Mouse (Mus musculus) stomach, postnatal 0 days (tissue): Measurements from ENCODE around the gene Krtap11-1. TPM values are rescaled to one million over a fixed set of nuclear protein-coding genes. Genes with fewer than 3 reads are reported as not detected.

Source experiments
- ATAC-seq: fragments of 200-750 bp; cut with Nextera tagmentation; 2 replicates; pipeline ENCODE4 v1.8.0; 2017; ENCODE audit not compliant: low FRiP score, low TSS enrichment
- DNase-seq: peaks from one replicate; pipeline ENCODE4 v3.0.0-alpha.2; 2016; ENCODE audit warnings: low spot score
- H3K27ac ChIP-seq: fragments of 300-500 bp; sonication (generic); replicated peaks from 2 replicates; pipeline ENCODE4 v1.5.1; 2014; ENCODE audit warnings: mild to moderate bottlenecking, control low read depth
- H3K27me3 ChIP-seq: fragments of 300-500 bp; sonication (generic); 2 replicates; pipeline ENCODE4 v1.6.1; 2014; ENCODE audit warnings: low read length; ENCODE audit not compliant: control insufficient read depth, insufficient read depth
- H3K36me3 ChIP-seq: fragments of 300-500 bp; sonication (generic); 2 replicates; pipeline ENCODE4 v1.6.1; 2014; ENCODE audit warnings: low read length, mixed read lengths; ENCODE audit not compliant: control insufficient read depth, insufficient read depth
- H3K4me1 ChIP-seq: fragments of 300-500 bp; sonication (generic); replicated peaks from 2 replicates; pipeline ENCODE4 v1.6.1; 2014; ENCODE audit warnings: antibody characterized with exemption; ENCODE audit not compliant: control insufficient read depth, insufficient read depth
- H3K4me2 ChIP-seq: fragments of 300-500 bp; sonication (generic); replicated peaks from 2 replicates; pipeline ENCODE4 v1.6.1; 2014; ENCODE audit warnings: low read depth, mild to moderate bottlenecking, control low read depth, moderate library complexity
- H3K4me3 ChIP-seq: fragments of 300-500 bp; sonication (generic); 2 replicates; pipeline ENCODE4 v1.5.1; 2014; ENCODE audit warnings: low read depth, low read length, control low read depth
- H3K9ac ChIP-seq: fragments of 300-500 bp; sonication (generic); 2 replicates; pipeline ENCODE4 v1.6.1; 2014; ENCODE audit warnings: mild to moderate bottlenecking, low read length, control low read depth, mixed read lengths
- H3K9me3 ChIP-seq: fragments of 300-500 bp; sonication (generic); 2 replicates; pipeline ENCODE4 v1.6.1; 2016; ENCODE audit warnings: low read length; ENCODE audit not compliant: control insufficient read depth
- CTCF ChIP-seq: IDR thresholded peaks from 2 replicates; pipeline ENCODE4 v1.5.1; 2016; ENCODE audit warnings: antibody characterized with exemption, low read depth, mild to moderate bottlenecking, moderate library complexity
- EP300 ChIP-seq: optimal IDR thresholded peaks from 2 replicates; pipeline ENCODE3; 2016; ENCODE audit warnings: antibody characterized with exemption
- WGBS: fragments of 180-500 bp; shearing (Covaris S2); extraction: QIAGEN DNeasy Blood & Tissue Kit; methylation state at CpG from one replicate; pipeline ENCODE4 v1.1.7; 2014; 5-methylcytosine and 5-hydroxymethylcytosine counted together
- polyA plus RNA-seq: library from polyadenylated mRNA; unstranded; fragments of >200 nt; fragmentation: Nextera tagmentation; extraction: Ambion mirVana; gene quantifications from 2 replicates; pipeline ENCODE4 v1.2.1, GENCODE M21; 2015

The Krtap11-1 gene
- polyA plus RNA-seq, result not detected in 2 replicates

- Histone ChIP-seq H3K4me3 (no peak within 1 kb of the TSS), H3K27ac (no peak within 1 kb of the TSS), H3K9ac (no peak within 1 kb of the TSS), H3K27me3 (no peaks in the 10 kb centered on the region), H3K4me2 (no peak within 1 kb of the TSS), H3K36me3 (no peaks in the 10 kb centered on the region), H3K9me3 (no peaks in the 10 kb centered on the region), H3K4me1 (no peaks in the 10 kb centered on the region)
- DNase-seq (no peak), ATAC-seq (no peak)
- TF ChIP-seq EP300 (no peak), CTCF (no peak)
- 91% methylated on average over 5 of the region's 5 CpGs for WGBS
These were observed at the start of gene Krtap11-1 for GRCm38 (mm10) chr16:89571083-89571482. TSS of gene Krtap11-1 (minus strand) at chr16:89571183.

- Histone ChIP-seq H3K4me2 (no peak overlapping the region), H3K36me3 (no peaks in the 10 kb centered on the region), H3K9me3 (no peaks in the 10 kb centered on the region), H3K9ac (no peak overlapping the region), H3K27me3 (no peaks in the 10 kb centered on the region), H3K4me3 (no peak overlapping the region), H3K27ac (no peak overlapping the region), H3K4me1 (no peaks in the 10 kb centered on the region)
- TF ChIP-seq CTCF, result no peak
- 90% methylated on average over 7 of the region's 7 CpGs for WGBS
- no peak for DNase-seq
- no peak for ATAC-seq
These were observed 47.2 kb upstream of the Krtap11-1 start for GRCm38 (mm10) chr16:89618190-89618589.

GRCm38 (mm10) chr16:89617251-89617650 lies 46.3 kb upstream of the Krtap11-1 start:
- ATAC-seq, result no peak

GRCm38 (mm10) chr16:89613726-89614125 lies 42.7 kb upstream of the Krtap11-1 start:
- Histone ChIP-seq H3K36me3 (no peaks in the 10 kb centered on the region), H3K4me1 (no peaks in the 10 kb centered on the region), H3K27ac (no peak overlapping the region), H3K9me3 (no peaks in the 10 kb centered on the region), H3K4me2 (no peak overlapping the region), H3K4me3 (no peak overlapping the region), H3K27me3 (no peaks in the 10 kb centered on the region), H3K9ac (no peak overlapping the region)
- WGBS, result 71% methylated on average over 12 of the region's 12 CpGs
- DNase-seq (no peak), ATAC-seq (no peak)
- no peak for TF ChIP-seq CTCF
- TF ChIP-seq EP300, result no peak

More at GRCm38 (mm10) chr16:89617251-89617650, 46.3 kb upstream of the Krtap11-1 start:
- DNase-seq, result no peak
- Histone ChIP-seq H3K27ac (no peak overlapping the region), H3K27me3 (no peaks in the 10 kb centered on the region), H3K4me3 (no peak overlapping the region), H3K4me1 (no peaks in the 10 kb centered on the region), H3K4me2 (no peak overlapping the region), H3K9me3 (no peaks in the 10 kb centered on the region), H3K36me3 (no peaks in the 10 kb centered on the region), H3K9ac (no peak overlapping the region)
- WGBS, result 42% methylated on average over 3 of the region's 3 CpGs
- no peak for TF ChIP-seq EP300
- no peak for TF ChIP-seq CTCF

DNA sequence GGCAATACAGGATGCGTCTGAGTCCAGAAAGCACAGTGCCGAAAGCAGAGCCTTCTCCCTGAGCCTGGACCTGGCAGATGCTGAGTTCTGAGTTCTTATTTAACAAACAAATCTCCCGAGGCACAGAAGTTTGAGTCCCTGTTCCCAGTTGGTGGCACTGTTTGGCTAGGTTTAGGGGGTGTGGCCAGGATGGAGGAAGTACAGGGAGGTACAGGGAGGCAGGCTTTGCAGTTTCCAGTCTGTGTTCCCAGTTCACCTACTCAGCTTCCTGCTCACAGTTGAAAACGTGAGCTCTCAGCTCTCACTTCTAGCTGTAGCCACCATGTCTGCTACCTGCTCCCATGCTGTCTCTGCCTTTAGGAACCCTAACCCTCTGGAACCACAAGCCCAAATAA lies 37.8 kb upstream of the Krtap11-1 start:
- Histone ChIP-seq H3K4me1 (no peaks in the 10 kb centered on the region), H3K4me2 (no peak overlapping the region), H3K27ac (no peak overlapping the region), H3K9ac (no peak overlapping the region), H3K4me3 (no peak overlapping the region), H3K27me3 (no peaks in the 10 kb centered on the region), H3K9me3 (no peaks in the 10 kb centered on the region), H3K36me3 (no peaks in the 10 kb centered on the region)
- no peak for ATAC-seq
- WGBS, result 63% methylated on average over 4 of the region's 4 CpGs
- TF ChIP-seq EP300 (no peak), CTCF (no peak)
- DNase-seq, result no peak

GRCm38 (mm10) chr16:89608161-89608790 lies 37.3 kb upstream of the Krtap11-1 start:
- H3K9me3 ChIP-seq, result no peaks in the 10 kb centered on the region
- no peak overlapping the region for H3K27ac ChIP-seq
- no peaks in the 10 kb centered on the region for H3K36me3 ChIP-seq
- no peak for ATAC-seq
- no peak overlapping the region for H3K9ac ChIP-seq
- H3K4me2 ChIP-seq, result no peak overlapping the region
- TF ChIP-seq EP300, result no peak
- DNase-seq, result no peak
- H3K27me3 ChIP-seq, result no peaks in the 10 kb centered on the region
- H3K4me3 ChIP-seq, result no peak overlapping the region
- no peaks in the 10 kb centered on the region for H3K4me1 ChIP-seq
- 92% methylated on average over 12 of the region's 12 CpGs for WGBS
